Mouse (Mus musculus) liver, embryonic 18 days (tissue): ENCODE results near the gene Glrb. TPM values are rescaled to one million over a fixed set of nuclear protein-coding genes. Genes with fewer than 3 reads are reported as not detected.

Experiments
- polyA plus RNA-seq: library from polyadenylated mRNA; depleted of rRNA; stranded (reverse); fragments of >200 nt; gene quantifications from 2 replicates; pipeline ENCODE4 v1.2.3, GENCODE M21; 2012; rRNA removed

Gene Glrb
- polyA plus RNA-seq = 0.05 and 0.06 TPM in 2 replicates

GRCm38 (mm10) chr3:80913111-80913778 is at the start of gene Glrb:
Gene Glrb, minus strand, starts transcription at chr3:80913660.

GRCm38 (mm10) chr3:80802596-80803081 is 110.8 kb downstream of the Glrb start, which contains the start of gene Gria2:
Gene Gria2, minus strand, starts transcription at chr3:80802835.

Other genes with a start within 250 kb of the Glrb start
- 0.02 and 0.04 TPM in 2 replicates for gene Gria2, start 110.8 kb downstream of the Glrb start, polyA plus RNA-seq
- 0.39 and 0.58 TPM in 2 replicates for gene Pdgfc, start 122.8 kb upstream of the Glrb start, polyA plus RNA-seq